Mouse (Mus musculus): ENCODE measurements around the gene Dysf. TPM values are rescaled to one million over a fixed set of nuclear protein-coding genes. Genes with fewer than 3 reads are reported as not detected.

Dysf gene
- total and polyA plus RNA-seq, 3 experiments: 0.05 to 0.39 (median 0.38) TPM

GRCm38 (mm10) chr6:84167612-84168011 is 159.2 kb downstream of the Dysf start:
- Histone ChIP-seq H3K4me1 (ENCODE audit: control insufficient read depth in 1 of 2, insufficient read depth in 2 of 2) (no peaks in the 10 kb centered on the region), H3K9me3 (replicated peaks; ENCODE audit: low read length) (peaks cover 2% of the 10 kb centered on the region), H3K4me2 (ENCODE audit: insufficient read depth, low read depth, poor library complexity, severe bottlenecking) (no peak overlapping the region), H3K9ac (ENCODE audit: insufficient read depth, low read depth) (no peak overlapping the region), H3K36me3 (replicated peaks in 1 of 2; ENCODE audit: control insufficient read depth in 1 of 2, insufficient read depth in 1 of 2, low read length in 1 of 2) (no peaks in the 10 kb centered on the region), H3K4me3 (replicated peaks in 1 of 3; ENCODE audit: low read depth in 2 of 3, low read length in 2 of 3, poor library complexity in 1 of 3) (no peak overlapping the region), H3K79me2 (replicated peaks; ENCODE audit: control insufficient read depth, extremely low read depth, insufficient read depth, poor library complexity, severe bottlenecking) (no peaks in the 10 kb centered on the region), H3K27ac (ENCODE audit: insufficient read depth, low read depth) (no peak overlapping the region), H3K27me3 (replicated peaks) (peaks cover 65% of the 10 kb centered on the region)
- no peak for DNase-seq (ENCODE audit: extremely low read depth)
- dilution Hi-C loops (cut with MboI; ENCODE audit: extremely low pct_ligation_motif_present, extremely low pct_unique_long_range_greater_than_20kb, low sequenced_read_pairs) (no loop called here), in situ Hi-C loops (cut with MboI; ENCODE audit: low pct_ligation_motif_present, low pct_unique_long_range_greater_than_20kb, low sequenced_read_pairs) (no loop called here)
- TF ChIP-seq CHD2 (IDR thresholded peaks at IDR 0.05; ENCODE audit: low read length): no peak
- no peak for TF ChIP-seq MAX (IDR thresholded peaks at IDR 0.05; ENCODE audit: low read length)
- TF ChIP-seq MEF2A (IDR thresholded peaks at IDR 0.05; ENCODE audit: borderline replicate concordance, low read depth, low read length): no peak
- no peak for TF ChIP-seq USF1 (IDR thresholded peaks at IDR 0.05; ENCODE audit: low read depth, low read length)
- TF ChIP-seq HCFC1 (IDR thresholded peaks at IDR 0.05; ENCODE audit: low read depth, low read length): no peak
- TF ChIP-seq CTCF (conservative IDR thresholded peaks at IDR 0.05 in 1 of 2, IDR thresholded peaks at IDR 0.05 in 1 of 2; ENCODE audit: low read depth in 2 of 2, low read length in 2 of 2): no peak
- no peak for TF ChIP-seq CHD1 (IDR thresholded peaks at IDR 0.05; ENCODE audit: low read depth, low read length)
- no peak for TF ChIP-seq POLR2A (IDR thresholded peaks at IDR 0.05; ENCODE audit: low read depth, low read length)
- TF ChIP-seq GABPA (IDR thresholded peaks at IDR 0.05; ENCODE audit: insufficient replicate concordance, low read depth, low read length): no peak
- TF ChIP-seq ZC3H11A (IDR thresholded peaks at IDR 0.05; ENCODE audit: low read depth, low read length): no peak
- no peak for TF ChIP-seq EP300 (IDR thresholded peaks at IDR 0.05; ENCODE audit: low read length)
- TF ChIP-seq ETS1 (conservative IDR thresholded peaks at IDR 0.05; ENCODE audit: low read depth, low read length): no peak
- TF ChIP-seq RCOR1 (conservative IDR thresholded peaks at IDR 0.05; ENCODE audit: low read depth, low read length): no peak
- TF ChIP-seq SMC3 (IDR thresholded peaks at IDR 0.05; ENCODE audit: low read depth, low read length): no peak
- no peak for TF ChIP-seq UBTF (IDR thresholded peaks at IDR 0.05; ENCODE audit: low read depth, low read length)

DNA sequence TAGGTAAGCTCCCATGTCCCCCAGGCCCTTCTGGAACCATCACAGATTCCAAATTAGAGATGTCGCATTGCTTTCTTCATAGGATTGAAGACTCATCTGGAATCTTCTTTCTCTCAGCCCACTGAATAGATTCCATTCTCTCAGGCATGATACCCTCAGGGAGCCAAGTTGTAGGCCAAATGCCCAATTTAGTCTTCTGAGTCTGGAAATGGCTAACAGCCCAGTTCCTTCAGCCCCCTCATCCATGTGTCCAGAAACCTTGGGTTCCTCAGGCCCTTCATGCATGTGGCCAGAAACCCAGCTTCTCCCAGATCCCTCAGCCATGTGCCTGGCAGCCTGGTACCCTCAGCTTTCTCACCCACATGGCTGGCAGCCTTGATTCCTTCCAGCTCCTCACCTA is 160.2 kb downstream of the Dysf start:
- no peak overlapping the region for H3K9ac ChIP-seq (ENCODE audit: insufficient read depth, low read depth)
- in situ Hi-C loops (cut with MboI; ENCODE audit: low pct_ligation_motif_present, low pct_unique_long_range_greater_than_20kb, low sequenced_read_pairs): no loop called here
- no peak overlapping the region for H3K27ac ChIP-seq (ENCODE audit: insufficient read depth, low read depth)
- no peak overlapping the region for H3K4me2 ChIP-seq (ENCODE audit: insufficient read depth, low read depth, poor library complexity, severe bottlenecking)
- H3K27me3 ChIP-seq (replicated peaks): peaks cover 71% of the 10 kb centered on the region
- dilution Hi-C loops (cut with MboI; ENCODE audit: extremely low pct_ligation_motif_present, extremely low pct_unique_long_range_greater_than_20kb, low sequenced_read_pairs): no loop called here
- H3K9me3 ChIP-seq (replicated peaks; ENCODE audit: low read length): no peaks in the 10 kb centered on the region
- H3K36me3 ChIP-seq (replicated peaks in 1 of 2; ENCODE audit: control insufficient read depth in 1 of 2, insufficient read depth in 1 of 2, low read length in 1 of 2): no peaks in the 10 kb centered on the region
- no peaks in the 10 kb centered on the region for H3K79me2 ChIP-seq (replicated peaks; ENCODE audit: control insufficient read depth, extremely low read depth, insufficient read depth, poor library complexity, severe bottlenecking)
- TF ChIP-seq HCFC1 (IDR thresholded peaks at IDR 0.05; ENCODE audit: low read depth, low read length) (no peak), GABPA (IDR thresholded peaks at IDR 0.05; ENCODE audit: insufficient replicate concordance, low read depth, low read length) (no peak), ZNF384 (IDR thresholded peaks at IDR 0.05; ENCODE audit: low read depth, low read length) (no peak), EP300 (IDR thresholded peaks at IDR 0.05; ENCODE audit: low read length) (no peak), ZKSCAN1 (IDR thresholded peaks at IDR 0.05; ENCODE audit: borderline replicate concordance, low read depth, low read length) (no peak), RAD21 (IDR thresholded peaks at IDR 0.05; ENCODE audit: low read depth, low read length) (no peak), RCOR1 (conservative IDR thresholded peaks at IDR 0.05; ENCODE audit: low read depth, low read length) (no peak), ZMIZ1 (IDR thresholded peaks at IDR 0.05; ENCODE audit: low read depth, low read length) (no peak), UBTF (IDR thresholded peaks at IDR 0.05; ENCODE audit: low read depth, low read length) (no peak), JUND (conservative IDR thresholded peaks at IDR 0.05; ENCODE audit: low read depth, low read length) (no peak), ETS1 (conservative IDR thresholded peaks at IDR 0.05; ENCODE audit: low read depth, low read length) (no peak), USF1 (IDR thresholded peaks at IDR 0.05; ENCODE audit: low read depth, low read length) (no peak), TBP (conservative IDR thresholded peaks at IDR 0.05; ENCODE audit: low read depth, low read length) (no peak), CTCF (conservative IDR thresholded peaks at IDR 0.05 in 1 of 2, IDR thresholded peaks at IDR 0.05 in 1 of 2; ENCODE audit: low read depth in 2 of 2, low read length in 2 of 2) (no peak), TCF12 (IDR thresholded peaks at IDR 0.05; ENCODE audit: low read depth, low read length) (no peak), CHD1 (IDR thresholded peaks at IDR 0.05; ENCODE audit: low read depth, low read length) (no peak), IRF4 (IDR thresholded peaks at IDR 0.05; ENCODE audit: low read depth, low read length) (no peak), PAX5 (IDR thresholded peaks at IDR 0.05; ENCODE audit: low read length) (no peak), MAX (IDR thresholded peaks at IDR 0.05; ENCODE audit: low read length) (no peak)
- H3K4me3 ChIP-seq (replicated peaks in 1 of 3; ENCODE audit: low read depth in 2 of 3, low read length in 2 of 3, poor library complexity in 1 of 3): no peak overlapping the region
- no peaks in the 10 kb centered on the region for H3K4me1 ChIP-seq (ENCODE audit: control insufficient read depth in 1 of 2, insufficient read depth in 2 of 2)
- no peak for DNase-seq (ENCODE audit: extremely low read depth)
